Mouse (Mus musculus) liver, postnatal 0 days (tissue): ENCODE results near the gene Lrrc37a. TPM values are rescaled to one million over a fixed set of nuclear protein-coding genes. Genes with fewer than 3 reads are reported as not detected.

Experiments
- ATAC-seq: fragments of 200-750 bp; cut with Nextera tagmentation; 2 replicates; pipeline ENCODE4 v1.8.0; 2017; ENCODE audit warnings: mild to moderate bottlenecking, moderate library complexity
- DNase-seq: peaks from one replicate; pipeline ENCODE4 v3.0.0-alpha.2; 2016
- H3K27ac ChIP-seq: fragments of 300-500 bp; sonication (generic); 2 replicates; pipeline ENCODE4 v1.5.1; 2014; ENCODE audit warnings: antibody characterized with exemption, moderate library complexity, mild to moderate bottlenecking, low read depth
- H3K27me3 ChIP-seq: fragments of 300-500 bp; sonication (generic); 2 replicates; pipeline ENCODE4 v1.6.1; 2014; ENCODE audit warnings: low read length, control low read depth, mixed read lengths; ENCODE audit not compliant: insufficient read depth
- H3K36me3 ChIP-seq: fragments of 300-500 bp; sonication (generic); replicated peaks from 2 replicates; pipeline ENCODE4 v1.6.1; 2014; ENCODE audit warnings: mild to moderate bottlenecking, control low read depth, low read length, moderate library complexity, mixed read lengths; ENCODE audit not compliant: insufficient read depth
- H3K4me1 ChIP-seq: fragments of 300-500 bp; sonication (generic); 2 replicates; pipeline ENCODE4 v1.6.1; 2014; ENCODE audit warnings: antibody characterized with exemption, mild to moderate bottlenecking, control low read depth; ENCODE audit not compliant: insufficient read depth
- H3K4me2 ChIP-seq: fragments of 300-500 bp; sonication (generic); 2 replicates; pipeline ENCODE4 v1.6.1; 2014; ENCODE audit warnings: low read depth, mild to moderate bottlenecking, low read length, moderate library complexity, mixed read lengths
- H3K4me3 ChIP-seq: fragments of 300-500 bp; sonication (generic); 2 replicates; pipeline ENCODE4 v1.5.1; 2014; ENCODE audit warnings: low read depth, low read length
- H3K9ac ChIP-seq: fragments of 300-500 bp; sonication (generic); replicated peaks from 2 replicates; pipeline ENCODE4 v1.6.1; 2014; ENCODE audit warnings: mild to moderate bottlenecking, moderate library complexity
- H3K9me3 ChIP-seq: fragments of 300-500 bp; sonication (generic); 2 replicates; pipeline ENCODE4 v1.6.1; 2016; ENCODE audit warnings: mild to moderate bottlenecking, control low read depth, low read length, mixed read lengths
- CTCF ChIP-seq: sonication (generic); IDR thresholded peaks from 2 replicates; pipeline ENCODE4 v1.5.1; 2016; ENCODE audit warnings: antibody characterized with exemption, low read depth
- EP300 ChIP-seq: IDR thresholded peaks from 2 replicates; pipeline ENCODE4 v1.6.1; 2016; ENCODE audit warnings: antibody characterized with exemption, low read depth, mild to moderate bottlenecking
- WGBS: fragments of 180-500 bp; shearing (Covaris S2); extraction: QIAGEN DNeasy Blood & Tissue Kit; methylation state at CpG from one replicate; pipeline ENCODE4 v1.1.7; 2014; ENCODE audit not compliant: insufficient replicate concordance; 5-methylcytosine and 5-hydroxymethylcytosine counted together
- polyA plus RNA-seq: library from polyadenylated mRNA; unstranded; fragments of >200 nt; fragmentation: Nextera tagmentation; extraction: Ambion mirVana; gene quantifications from 2 replicates; pipeline ENCODE4 v1.2.1, GENCODE M21; 2015

Gene Lrrc37a
- polyA plus RNA-seq, 1 experiment from 2014 or later: not detected

GRCm38 (mm10) chr11:103404618-103405017 is 99.8 kb downstream of the Lrrc37a start:
- peaks cover 4% of the 10 kb centered on the region; the same call in 1 of the 2 replicates for H3K4me1 ChIP-seq
- no peak overlapping the region for H3K27ac ChIP-seq
- TF ChIP-seq CTCF (no peak), EP300 (peak; percentile 91)
- H3K4me3 ChIP-seq: no peak overlapping the region
- H3K9ac ChIP-seq: no peak overlapping the region
- H3K36me3 ChIP-seq: peaks cover 10% of the 10 kb centered on the region
- no peaks in the 10 kb centered on the region for H3K9me3 ChIP-seq
- H3K4me2 ChIP-seq: no peak overlapping the region
- DNase-seq: no peak
- H3K27me3 ChIP-seq: no peaks in the 10 kb centered on the region
- ATAC-seq: peak; percentile 65

- ATAC-seq: no peak
- Histone ChIP-seq H3K27me3 (no peaks in the 10 kb centered on the region), H3K27ac (0 out of 2 replicates have a peak overlapping the region, but pooled peaks have one; percentile 16), H3K4me3 (no peak overlapping the region), H3K9ac (no peak overlapping the region), H3K4me1 (peaks cover 5% of the 10 kb centered on the region; the same call in 1 of the 2 replicates), H3K4me2 (no peak overlapping the region), H3K9me3 (no peaks in the 10 kb centered on the region), H3K36me3 (peaks cover 6% of the 10 kb centered on the region)
- DNase-seq: peak; percentile 28
- TF ChIP-seq EP300 (no peak), CTCF (no peak)
- WGBS: 48% methylated on average over 4 of the region's 4 CpGs
Observed at GRCm38 (mm10) chr11:103403776-103404175, 100.6 kb downstream of the Lrrc37a start.

- no peaks in the 10 kb centered on the region for H3K9me3 ChIP-seq
- DNase-seq (no peak), ATAC-seq (no peak)
- no peak overlapping the region for H3K9ac ChIP-seq
- peaks cover 5% of the 10 kb centered on the region; the same call in 1 of the 2 replicates for H3K4me1 ChIP-seq
- H3K36me3 ChIP-seq: peaks cover 5% of the 10 kb centered on the region
- TF ChIP-seq CTCF (no peak), EP300 (no peak)
- H3K27me3 ChIP-seq: no peaks in the 10 kb centered on the region
- 86% methylated on average over 5 of the region's 5 CpGs for WGBS
- no peak overlapping the region for H3K4me2 ChIP-seq
- no peak overlapping the region for H3K27ac ChIP-seq
- H3K4me3 ChIP-seq: no peak overlapping the region
Observed at GRCm38 (mm10) chr11:103402738-103403137, 101.7 kb downstream of the Lrrc37a start.

- Histone ChIP-seq H3K4me1 (peaks cover 5% of the 10 kb centered on the region; the same call in 1 of the 2 replicates), H3K4me2 (no peak overlapping the region), H3K27ac (no peak overlapping the region), H3K36me3 (peaks cover 5% of the 10 kb centered on the region), H3K9me3 (no peaks in the 10 kb centered on the region), H3K4me3 (no peak overlapping the region), H3K9ac (no peak overlapping the region), H3K27me3 (no peaks in the 10 kb centered on the region)
- ATAC-seq (0 out of 2 replicates have a peak, but pooled peaks have one; percentile 33), DNase-seq (peak; percentile 68)
- 78% methylated on average over 2 of the region's 2 CpGs for WGBS
- peak; percentile 79 for TF ChIP-seq CTCF
- no peak for TF ChIP-seq EP300
Observed at GRCm38 (mm10) chr11:103402198-103402597, 102.2 kb downstream of the Lrrc37a start.

Other genes with a start within 250 kb of the Lrrc37a start
- gene Map3k14, start 237.1 kb downstream of the Lrrc37a start, polyA plus RNA-seq: 0.67 and 0.78 TPM in 2 replicates
- gene Arhgap27, start 140.9 kb downstream of the Lrrc37a start, polyA plus RNA-seq: 3.2 and 3.3 TPM in 2 replicates
- gene Plekhm1, start 91.9 kb downstream of the Lrrc37a start, polyA plus RNA-seq: 2.1 and 2.3 TPM in 2 replicates
- not detected in 2 replicates for gene Gm884, start 116.5 kb upstream of the Lrrc37a start, polyA plus RNA-seq
- gene Lyzl6, start 134.3 kb upstream of the Lrrc37a start, polyA plus RNA-seq: not detected in 2 replicates
- not detected in 2 replicates for gene Rprml, start 145.0 kb upstream of the Lrrc37a start, polyA plus RNA-seq
- 39.3 and 43.1 TPM in 2 replicates for gene Gosr2, start 193.3 kb upstream of the Lrrc37a start, polyA plus RNA-seq
- gene Wnt9b, start 245.2 kb upstream of the Lrrc37a start, polyA plus RNA-seq: 0.08 and 0.20 TPM in 2 replicates